Mouse (Mus musculus): ENCODE results near the gene Atf7ip.

DNA sequence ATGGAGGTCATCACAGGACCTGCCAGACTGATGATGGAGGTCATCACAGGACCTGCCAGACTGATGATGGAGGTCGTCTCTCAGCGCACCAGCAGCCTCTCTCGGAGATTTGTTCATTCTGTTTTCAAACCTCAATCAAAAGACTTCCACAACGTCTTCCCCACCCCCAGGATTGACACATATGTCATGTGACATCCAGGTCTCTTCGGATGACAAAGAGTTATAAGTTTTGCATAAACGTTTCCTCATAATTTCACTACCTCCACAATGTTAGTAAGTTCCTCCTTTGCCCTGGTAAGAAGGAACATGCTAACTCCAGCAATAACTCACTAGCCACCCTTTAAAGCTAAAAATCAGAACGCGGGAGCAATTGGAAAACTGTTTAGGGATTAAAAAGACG lies 153.3 kb downstream of the Atf7ip start:
- TF ChIP-seq CTCF (IDR thresholded peaks at IDR 0.05; ENCODE audit: low read depth) = no peak
- no peak for TF ChIP-seq EP300 (IDR thresholded peaks at IDR 0.05; ENCODE audit: low read depth)
